Mouse (Mus musculus) heart, adult 2 months (tissue): ENCODE measurements at regions not wholly inside any gene's neighbourhood (a gene's known extent, or its start where the extent isn't known, plus 50 kb on each side); places are given as distances from the start of the nearest gene placed in this dataset.

Source experiments
- CTCF ChIP-seq: fragments of 200-600 bp; IDR thresholded peaks from 2 replicates; pipeline ENCODE4 v1.8.1; 2022; ENCODE audit warnings: antibody characterized with exemption, mild to moderate bottlenecking, moderate library complexity
- EP300 ChIP-seq: fragments of 200-500 bp; IDR thresholded peaks from 2 replicates; pipeline ENCODE4 v1.6.1; 2011; ENCODE audit warnings: low read depth, low read length, control low read depth; ENCODE audit not compliant: insufficient read depth
- POLR2A ChIP-seq: fragments of 200-500 bp; IDR thresholded peaks from 2 replicates; pipeline ENCODE4 v1.6.1; 2011; ENCODE audit warnings: mild to moderate bottlenecking, low read depth, low read length, control low read depth; ENCODE audit not compliant: insufficient read depth

DNA sequence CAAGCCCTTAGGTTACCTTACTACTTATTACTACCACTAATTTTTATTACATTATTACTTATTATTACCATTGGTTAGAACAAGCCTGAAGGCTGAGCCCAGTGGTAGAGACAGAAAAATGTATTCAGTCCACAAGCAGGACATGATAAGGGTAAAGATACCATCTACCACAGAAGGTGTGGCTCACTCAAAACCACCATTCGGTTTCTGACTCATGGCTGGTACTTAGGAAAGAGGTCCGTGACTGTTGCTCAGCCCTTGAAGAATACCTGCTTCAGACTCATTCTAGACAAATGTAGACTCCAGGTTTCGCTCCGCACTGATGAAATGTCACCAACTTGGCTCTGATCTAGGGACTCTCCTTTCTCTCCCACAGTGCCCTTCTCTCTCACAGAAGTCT is 56.1 kb upstream of the Emx2 start:
- no peak for TF ChIP-seq CTCF
- no peak for TF ChIP-seq POLR2A
- TF ChIP-seq EP300: no peak
